Mouse (Mus musculus) myocyte (in vitro differentiated cells): ENCODE data around the gene Epm2a. TPM values are rescaled to one million over a fixed set of nuclear protein-coding genes. Genes with fewer than 3 reads are reported as not detected.

Experiments
- H3K27me3 ChIP-seq: one replicate; pipeline ENCODE4 v1.6.1; 2011; ENCODE audit not compliant: control insufficient read depth, insufficient read depth, insufficient read length
- H3K36me3 ChIP-seq: one replicate; pipeline ENCODE4 v1.6.1; 2011; ENCODE audit not compliant: control insufficient read depth, insufficient read depth
- H3K4me2 ChIP-seq: one replicate; pipeline ENCODE4 v1.6.1; 2011; ENCODE audit warnings: low read depth, control low read depth
- H3K4me3 ChIP-seq: one replicate; pipeline ENCODE4 v1.5.1; 2011; ENCODE audit warnings: mild to moderate bottlenecking, control low read depth, moderate library complexity
- H3K79me2 ChIP-seq: one replicate; pipeline ENCODE4 v1.6.1; 2011; ENCODE audit not compliant: control insufficient read depth, insufficient read depth
- H3ac ChIP-seq: one replicate; pipeline ENCODE4 v1.6.1; 2011; ENCODE audit not compliant: control insufficient read depth, insufficient read length
- CEBPB ChIP-seq: IDR thresholded peaks from 2 replicates; pipeline ENCODE4 v1.6.1; 2011; ENCODE audit warnings: mild to moderate bottlenecking, moderate library complexity; ENCODE audit not compliant: poor library complexity, insufficient read depth, severe bottlenecking
- E2F4 ChIP-seq: IDR thresholded peaks from one replicate; pipeline ENCODE4 v1.6.1; 2011; ENCODE audit warnings: mild to moderate bottlenecking, control low read depth, moderate library complexity; ENCODE audit not compliant: insufficient read depth
- MAX ChIP-seq: IDR thresholded peaks from one replicate; pipeline ENCODE4 v1.6.1; 2011; ENCODE audit warnings: low read depth, mild to moderate bottlenecking, control low read depth
- MYOD1 ChIP-seq, 3 experiments: IDR thresholded peaks; one replicate each; pipeline ENCODE4 v1.6.1; 2011; ENCODE audit warnings: control low read depth in 2 of 3, low read depth in 2 of 3, mild to moderate bottlenecking in 2 of 3, moderate library complexity in 1 of 3; ENCODE audit not compliant: insufficient read length in 2 of 3, control insufficient read depth in 1 of 3
- MYOG ChIP-seq, 3 experiments: IDR thresholded peaks; one replicate each; pipeline ENCODE4 v1.6.1; 2011; ENCODE audit warnings: control low read depth in 2 of 3, low read depth in 2 of 3, mild to moderate bottlenecking in 2 of 3; ENCODE audit not compliant: insufficient read length in 2 of 3, control insufficient read depth in 1 of 3, insufficient read depth in 1 of 3
- POLR2A ChIP-seq: IDR thresholded peaks from one replicate; pipeline ENCODE4 v1.6.1; 2011; ENCODE audit warnings: low read depth, mild to moderate bottlenecking, control low read depth, moderate library complexity; ENCODE audit not compliant: insufficient read length
- POLR2AphosphoS2 ChIP-seq: IDR thresholded peaks from one replicate; pipeline ENCODE4 v1.6.1; 2011; ENCODE audit warnings: low read depth, control low read depth; ENCODE audit not compliant: insufficient read length
- REST ChIP-seq: IDR thresholded peaks from one replicate; pipeline ENCODE4 v1.6.1; 2011; ENCODE audit warnings: mild to moderate bottlenecking, control low read depth, moderate library complexity; ENCODE audit not compliant: insufficient read depth, insufficient read length
- SRF ChIP-seq: IDR thresholded peaks from one replicate; pipeline ENCODE4 v1.6.1; 2011; ENCODE audit warnings: low read depth; ENCODE audit not compliant: control insufficient read depth, insufficient read length
- TCF12 ChIP-seq: IDR thresholded peaks from one replicate; pipeline ENCODE4 v1.6.1; 2011; ENCODE audit warnings: mild to moderate bottlenecking, control low read depth; ENCODE audit not compliant: poor library complexity, insufficient read depth, severe bottlenecking
- TCF3 ChIP-seq: IDR thresholded peaks from one replicate; pipeline ENCODE4 v1.6.1; 2011; ENCODE audit warnings: low read depth, control low read depth; ENCODE audit not compliant: insufficient read length
- USF1 ChIP-seq: IDR thresholded peaks from one replicate; pipeline ENCODE4 v1.6.1; 2011; ENCODE audit warnings: low read depth, mild to moderate bottlenecking, control low read depth, moderate library complexity
- polyA plus RNA-seq: library from polyadenylated mRNA; unstranded; fragments of >200 nt; fragmentation: generic; extraction: Trizol; gene quantifications from one replicate; pipeline ENCODE4 v1.2.1, GENCODE M21; 2012; ENCODE audit warnings: missing spikeins

Gene Epm2a
- polyA plus RNA-seq, 1 experiment = 1.0 TPM

DNA sequence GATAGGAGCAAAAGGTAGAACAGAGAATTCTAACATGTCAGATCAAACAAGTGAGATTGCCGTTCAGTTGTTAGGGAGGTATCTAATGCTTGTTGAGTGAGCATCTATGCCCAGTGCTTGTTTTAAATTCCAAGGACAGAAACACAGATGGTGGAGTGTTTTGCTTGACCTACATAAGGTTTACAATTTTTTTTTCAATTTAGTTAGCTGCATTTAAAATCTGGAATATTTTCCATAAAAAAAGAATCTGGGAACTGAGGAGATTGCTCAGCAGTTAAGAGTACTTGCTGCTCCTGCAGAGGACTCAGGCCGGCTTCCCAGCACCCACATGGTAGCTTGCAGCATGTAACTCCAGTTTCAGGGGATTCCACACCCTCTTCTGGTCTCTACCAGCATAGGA lies 109.3 kb downstream of the Epm2a start:
- TF ChIP-seq POLR2AphosphoS2 = no peak
- no peak for TF ChIP-seq TCF3
- no peak for TF ChIP-seq MYOD1 (IDR thresholded peaks at IDR 0.05; ENCODE audit: control insufficient read depth in 1 of 3, insufficient read length in 2 of 3, low read depth in 2 of 3)
- TF ChIP-seq POLR2A = no peak
- TF ChIP-seq REST = no peak
- no peak for TF ChIP-seq MAX
- no peak for TF ChIP-seq SRF
- TF ChIP-seq TCF12 = no peak
- no peak for TF ChIP-seq MYOG (IDR thresholded peaks at IDR 0.05; ENCODE audit: control insufficient read depth in 1 of 3, insufficient read depth in 1 of 3, insufficient read length in 2 of 3, low read depth in 2 of 3)
- TF ChIP-seq E2F4 = no peak
- TF ChIP-seq CEBPB = no peak
- TF ChIP-seq USF1 = no peak
- no peaks in the 10 kb centered on the region for H3K79me2 ChIP-seq
- H3K36me3 ChIP-seq = no peaks in the 10 kb centered on the region
- H3K4me3 ChIP-seq = no peak overlapping the region
- no peak overlapping the region for H3ac ChIP-seq
- H3K4me2 ChIP-seq = no peak overlapping the region
- no peaks in the 10 kb centered on the region for H3K27me3 ChIP-seq

DNA sequence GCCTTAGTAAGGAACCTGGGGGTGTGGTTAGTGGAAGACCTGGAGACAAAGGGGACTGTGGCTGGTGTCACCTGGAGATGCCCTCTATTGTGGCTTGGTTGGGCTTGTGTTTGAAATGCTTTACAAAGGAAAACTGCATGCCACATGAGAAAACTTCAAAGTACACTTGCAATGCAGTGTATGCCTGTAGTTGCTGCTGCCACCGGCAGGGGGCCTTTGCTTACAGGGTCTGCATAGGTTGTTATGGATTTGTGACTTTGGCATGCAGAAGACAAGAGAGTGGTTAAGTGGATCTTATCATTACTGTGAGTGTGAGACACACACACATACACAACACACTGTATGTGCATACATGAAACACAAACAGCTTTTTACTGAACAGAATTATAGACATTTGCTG lies 114.2 kb downstream of the Epm2a start:
- H3K27me3 ChIP-seq = no peaks in the 10 kb centered on the region
- no peak overlapping the region for H3K4me3 ChIP-seq
- no peaks in the 10 kb centered on the region for H3K79me2 ChIP-seq
- no peak overlapping the region for H3K4me2 ChIP-seq
- TF ChIP-seq REST (no peak), SRF (no peak), POLR2A (no peak)
- H3K36me3 ChIP-seq = no peaks in the 10 kb centered on the region
- H3ac ChIP-seq = no peak overlapping the region

DNA sequence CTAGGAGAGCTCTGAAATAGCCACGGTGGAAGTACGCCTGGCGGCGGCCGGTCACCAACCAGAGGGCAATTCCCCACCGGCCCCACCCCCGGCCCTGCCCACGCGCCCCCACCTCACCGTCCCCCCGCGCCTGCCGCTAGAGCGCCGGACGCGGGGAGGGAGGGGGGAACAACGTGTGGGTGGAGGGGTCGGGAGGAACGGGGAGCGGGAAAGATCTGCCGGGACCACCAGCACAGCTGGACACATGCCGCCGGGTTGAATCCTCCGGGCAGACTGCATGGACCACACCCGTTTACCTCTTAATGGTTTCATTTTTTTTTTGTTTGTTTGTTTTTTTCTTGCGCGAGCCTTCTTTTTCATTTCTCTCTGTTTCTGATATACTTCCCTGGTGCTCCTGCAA lies 148.8 kb downstream of the Epm2a start:
- Histone ChIP-seq H3K36me3 (no peaks in the 10 kb centered on the region), H3K79me2 (no peaks in the 10 kb centered on the region), H3K27me3 (no peaks in the 10 kb centered on the region), H3K4me3 (no peak overlapping the region), H3ac (no peak overlapping the region), H3K4me2 (no peak overlapping the region)
- TF ChIP-seq TCF3 = no peak
- no peak for TF ChIP-seq MAX
- TF ChIP-seq POLR2AphosphoS2 = no peak
- no peak for TF ChIP-seq TCF12
- no peak for TF ChIP-seq USF1
- no peak for TF ChIP-seq CEBPB

Other genes starting within 250 kb of the Epm2a start
- 2.1 TPM for gene Shprh, start 194.0 kb upstream of the Epm2a start, polyA plus RNA-seq
- gene Fbxo30, start 62.1 kb upstream of the Epm2a start, polyA plus RNA-seq = 4.9 TPM